Mouse (Mus musculus): ENCODE results near the gene Anapc15-ps.

DNA sequence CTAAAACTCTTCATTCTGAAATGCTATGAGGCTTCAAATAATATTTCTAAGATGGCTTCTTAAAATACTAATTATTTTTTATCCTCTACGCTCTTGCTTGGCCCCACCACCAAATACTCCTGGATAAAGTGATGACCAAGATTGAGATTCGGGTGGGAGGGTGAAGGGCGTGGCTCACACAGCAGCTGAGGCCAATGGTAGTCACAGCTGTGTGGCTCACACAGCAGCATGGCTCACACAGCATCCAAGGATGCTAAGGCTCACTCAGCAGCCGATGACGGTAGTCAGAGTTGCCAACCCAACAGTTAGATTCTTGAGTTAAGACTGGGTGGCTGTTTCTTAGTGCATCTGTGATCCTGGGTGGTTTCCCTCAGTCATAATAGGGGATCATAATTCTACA, 30.5 kb upstream of the Anapc15-ps start:
- no peak for TF ChIP-seq CTCF (IDR thresholded peaks at IDR 0.05; ENCODE audit: borderline replicate concordance, extremely low read depth, insufficient read depth, insufficient read length)
- TF ChIP-seq POLR2A (IDR thresholded peaks at IDR 0.05; ENCODE audit: borderline replicate concordance, extremely low read depth, insufficient read depth, insufficient read length, poor library complexity, severe bottlenecking) = no peak
